Mouse (Mus musculus): ENCODE results near the gene Cpne2. TPM values are rescaled to one million over a fixed set of nuclear protein-coding genes. Genes with fewer than 3 reads are reported as not detected.

Gene Cpne2
- polyA plus RNA-seq, 1 experiment, result 8.6 TPM

DNA sequence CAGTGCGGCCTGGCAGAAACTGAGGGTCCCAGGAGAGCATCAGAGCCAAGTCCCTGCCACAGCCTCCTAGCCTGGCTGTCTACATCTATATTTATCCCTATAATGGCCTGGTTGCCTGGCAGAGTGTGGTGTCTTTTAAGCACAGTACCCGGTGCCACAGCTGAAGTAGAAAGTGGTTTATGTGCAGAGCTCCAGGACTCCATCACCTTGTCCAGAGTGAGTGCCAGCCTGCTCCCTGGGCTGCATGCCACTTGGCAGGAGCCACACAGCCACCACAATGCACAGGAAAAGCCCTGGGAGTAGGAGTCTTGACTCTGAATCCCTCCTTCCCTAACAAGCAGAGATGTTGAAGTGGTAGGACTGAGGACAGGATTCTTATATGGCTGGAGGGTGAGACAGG, 4.7 kb downstream of the Cpne2 start:
- H3K36me3 ChIP-seq (ENCODE audit: control insufficient read depth, insufficient read depth, low read length, poor library complexity, severe bottlenecking), result no peaks in the 10 kb centered on the region
- peaks cover 14% of the 10 kb centered on the region for H3K27me3 ChIP-seq (ENCODE audit: control insufficient read depth, insufficient read depth, low read length, poor library complexity, severe bottlenecking)
- no peak overlapping the region for H3K4me3 ChIP-seq (ENCODE audit: low read depth, low read length)
- H3K4me1 ChIP-seq (ENCODE audit: control insufficient read depth, insufficient read depth, low read length), result no peaks in the 10 kb centered on the region
- TF ChIP-seq CTCF (IDR thresholded peaks at IDR 0.05; ENCODE audit: low read depth, low read length) (no peak), POLR2A (IDR thresholded peaks at IDR 0.05; ENCODE audit: insufficient read depth, low read length) (no peak)
- H3K9ac ChIP-seq (ENCODE audit: low read depth, poor library complexity, severe bottlenecking), result no peak overlapping the region
- no peak overlapping the region for H3K27ac ChIP-seq (ENCODE audit: insufficient read depth, low read length)
- no peaks in the 10 kb centered on the region for H3K9me3 ChIP-seq (replicated peaks; ENCODE audit: control insufficient read depth, insufficient read depth, low read length, poor library complexity, severe bottlenecking)

DNA sequence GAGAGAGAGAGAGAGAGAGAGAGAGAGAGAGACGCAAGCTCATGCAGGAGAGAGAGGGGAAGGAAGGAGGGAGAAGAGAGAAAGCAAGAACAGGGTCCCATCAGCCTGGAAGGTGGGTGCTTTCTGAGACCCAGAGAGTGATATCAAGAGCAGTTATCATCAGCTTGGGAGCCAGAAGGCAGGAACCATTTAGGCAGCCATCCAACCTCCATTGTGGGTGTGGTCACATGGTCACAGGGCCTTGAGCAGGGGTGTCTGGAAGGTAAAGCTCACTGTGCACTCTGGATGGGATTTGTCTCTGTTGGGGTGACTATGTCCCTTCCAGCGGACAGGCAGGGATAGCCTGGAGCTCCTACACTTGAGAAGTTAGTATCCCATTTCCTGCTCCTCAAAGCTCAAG, 7.2 kb downstream of the Cpne2 start:
- no peaks in the 10 kb centered on the region for H3K36me3 ChIP-seq (ENCODE audit: control insufficient read depth, insufficient read depth, low read length, poor library complexity, severe bottlenecking)
- no peaks in the 10 kb centered on the region for H3K9me3 ChIP-seq (replicated peaks; ENCODE audit: control insufficient read depth, insufficient read depth, low read length, poor library complexity, severe bottlenecking)
- H3K4me3 ChIP-seq (ENCODE audit: low read depth, low read length), result no peak overlapping the region
- H3K4me1 ChIP-seq (ENCODE audit: control insufficient read depth, insufficient read depth, low read length), result no peaks in the 10 kb centered on the region
- no peak overlapping the region for H3K27ac ChIP-seq (ENCODE audit: insufficient read depth, low read length)
- TF ChIP-seq POLR2A (IDR thresholded peaks at IDR 0.05; ENCODE audit: insufficient read depth, low read length) (no peak), CTCF (IDR thresholded peaks at IDR 0.05; ENCODE audit: low read depth, low read length) (no peak), EP300 (IDR thresholded peaks at IDR 0.05; ENCODE audit: insufficient read depth, low read depth, low read length) (no peak)
- H3K9ac ChIP-seq (ENCODE audit: low read depth, poor library complexity, severe bottlenecking), result no peak overlapping the region
- no peaks in the 10 kb centered on the region for H3K27me3 ChIP-seq (ENCODE audit: control insufficient read depth, insufficient read depth, low read length, poor library complexity, severe bottlenecking)

DNA sequence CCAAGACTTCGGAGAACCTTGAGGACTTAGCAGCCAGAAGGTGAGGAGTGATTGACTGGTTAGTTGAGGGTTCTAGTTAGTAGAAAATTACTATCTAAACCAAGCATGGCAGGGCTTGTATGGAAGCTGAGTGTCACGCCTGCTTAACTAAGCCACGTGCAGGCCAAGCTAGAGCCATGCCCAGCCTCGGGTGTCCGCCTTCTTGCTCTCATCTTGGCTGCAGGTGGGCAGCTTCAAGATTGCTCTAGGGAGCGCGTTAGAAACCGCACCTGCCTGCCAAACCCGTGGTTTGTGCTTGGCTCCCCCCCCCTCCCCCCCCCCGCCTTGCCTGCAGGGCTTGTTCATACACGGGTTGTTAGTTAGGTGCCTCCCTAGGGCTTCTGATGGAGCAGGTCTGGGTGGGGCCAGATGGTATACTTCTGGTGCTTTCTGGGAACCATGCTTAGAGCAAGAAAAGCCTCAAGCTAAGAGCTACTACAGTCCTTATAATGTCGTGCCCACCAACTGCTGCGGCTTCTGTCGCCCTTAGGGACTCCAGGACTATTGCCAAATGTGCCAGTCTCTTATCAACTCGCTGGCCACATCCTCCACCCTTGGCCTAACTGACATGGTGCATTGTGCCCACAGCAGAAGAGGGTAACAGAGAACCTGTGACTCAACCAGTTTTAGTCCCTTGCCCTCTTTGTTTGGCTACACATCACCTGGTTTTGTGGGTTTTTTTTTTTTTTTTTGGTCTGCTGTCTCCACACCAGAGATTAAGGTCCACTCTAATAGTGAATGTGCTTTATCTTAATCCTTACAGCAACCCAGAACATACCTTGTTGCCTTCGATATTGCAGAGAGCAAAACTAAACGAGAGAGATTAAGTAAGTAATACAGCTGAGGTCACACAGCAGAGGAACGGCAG, 8.4 kb downstream of the Cpne2 start:
- no peak overlapping the region for H3K27ac ChIP-seq (ENCODE audit: insufficient read depth, low read length)
- H3K27me3 ChIP-seq (ENCODE audit: control insufficient read depth, insufficient read depth, low read length, poor library complexity, severe bottlenecking), result no peaks in the 10 kb centered on the region
- TF ChIP-seq POLR2A (IDR thresholded peaks at IDR 0.05; ENCODE audit: insufficient read depth, low read length) (no peak), CTCF (IDR thresholded peaks at IDR 0.05; ENCODE audit: low read depth, low read length) (no peak), EP300 (IDR thresholded peaks at IDR 0.05; ENCODE audit: insufficient read depth, low read depth, low read length) (no peak)
- H3K36me3 ChIP-seq (ENCODE audit: control insufficient read depth, insufficient read depth, low read length, poor library complexity, severe bottlenecking), result no peaks in the 10 kb centered on the region
- H3K4me1 ChIP-seq (ENCODE audit: control insufficient read depth, insufficient read depth, low read length), result no peaks in the 10 kb centered on the region
- H3K9me3 ChIP-seq (replicated peaks; ENCODE audit: control insufficient read depth, insufficient read depth, low read length, poor library complexity, severe bottlenecking), result no peaks in the 10 kb centered on the region
- H3K4me3 ChIP-seq (ENCODE audit: low read depth, low read length), result no peak overlapping the region
- no peak overlapping the region for H3K9ac ChIP-seq (ENCODE audit: low read depth, poor library complexity, severe bottlenecking)

DNA sequence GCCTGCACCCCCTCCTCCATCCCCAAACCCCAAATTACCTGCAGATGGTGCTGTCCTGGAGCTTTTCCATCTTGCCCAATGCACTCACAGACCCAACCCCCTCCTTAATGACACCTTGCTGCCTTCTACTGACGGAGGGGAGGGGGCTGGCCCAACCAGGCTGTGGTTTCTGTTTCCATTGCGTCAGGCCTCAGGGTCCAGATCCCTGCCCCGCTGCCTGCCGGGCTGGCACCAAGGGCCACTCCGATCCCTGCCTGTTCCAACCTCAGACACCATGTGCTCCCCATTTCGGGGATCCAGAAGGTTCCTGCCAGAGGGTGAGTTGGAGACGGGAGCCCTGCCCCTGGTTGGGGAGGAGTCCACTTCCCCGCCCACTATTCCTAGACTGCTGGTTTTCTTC, 11.2 kb downstream of the Cpne2 start:
- no peaks in the 10 kb centered on the region for H3K4me1 ChIP-seq (ENCODE audit: control insufficient read depth, insufficient read depth, low read length)
- H3K9me3 ChIP-seq (replicated peaks; ENCODE audit: control insufficient read depth, insufficient read depth, low read length, poor library complexity, severe bottlenecking), result no peaks in the 10 kb centered on the region
- no peaks in the 10 kb centered on the region for H3K36me3 ChIP-seq (ENCODE audit: control insufficient read depth, insufficient read depth, low read length, poor library complexity, severe bottlenecking)
- TF ChIP-seq POLR2A (IDR thresholded peaks at IDR 0.05; ENCODE audit: insufficient read depth, low read length) (no peak), EP300 (IDR thresholded peaks at IDR 0.05; ENCODE audit: insufficient read depth, low read depth, low read length) (no peak), CTCF (IDR thresholded peaks at IDR 0.05; ENCODE audit: low read depth, low read length) (no peak)
- H3K4me3 ChIP-seq (ENCODE audit: low read depth, low read length), result no peak overlapping the region
- no peak overlapping the region for H3K27ac ChIP-seq (ENCODE audit: insufficient read depth, low read length)
- H3K9ac ChIP-seq (ENCODE audit: low read depth, poor library complexity, severe bottlenecking), result no peak overlapping the region
- no peaks in the 10 kb centered on the region for H3K27me3 ChIP-seq (ENCODE audit: control insufficient read depth, insufficient read depth, low read length, poor library complexity, severe bottlenecking)

DNA sequence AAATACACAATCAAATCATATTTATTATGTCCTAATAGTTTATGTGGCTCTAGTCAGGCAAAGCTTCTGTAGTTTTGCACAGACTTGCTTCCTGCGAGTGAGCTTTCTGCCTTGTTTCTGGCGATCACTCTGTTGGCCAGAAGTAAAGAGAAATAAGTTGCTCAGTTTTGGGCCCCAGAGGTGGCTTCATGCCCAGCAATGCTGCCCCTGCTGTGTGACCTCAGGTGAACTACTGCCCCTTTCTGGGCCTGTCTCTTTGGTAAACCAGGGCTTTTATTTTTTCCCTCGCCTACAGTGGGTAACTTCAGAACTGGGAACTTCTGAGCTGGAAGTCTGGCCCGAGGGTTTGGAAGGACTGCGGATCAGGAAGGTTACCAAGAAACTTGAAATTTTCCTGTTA, 16.3 kb downstream of the Cpne2 start:
- TF ChIP-seq POLR2A (IDR thresholded peaks at IDR 0.05; ENCODE audit: insufficient read depth, low read length) (no peak), EP300 (IDR thresholded peaks at IDR 0.05; ENCODE audit: insufficient read depth, low read depth, low read length) (no peak)
- H3K4me1 ChIP-seq (ENCODE audit: control insufficient read depth, insufficient read depth, low read length), result no peaks in the 10 kb centered on the region

DNA sequence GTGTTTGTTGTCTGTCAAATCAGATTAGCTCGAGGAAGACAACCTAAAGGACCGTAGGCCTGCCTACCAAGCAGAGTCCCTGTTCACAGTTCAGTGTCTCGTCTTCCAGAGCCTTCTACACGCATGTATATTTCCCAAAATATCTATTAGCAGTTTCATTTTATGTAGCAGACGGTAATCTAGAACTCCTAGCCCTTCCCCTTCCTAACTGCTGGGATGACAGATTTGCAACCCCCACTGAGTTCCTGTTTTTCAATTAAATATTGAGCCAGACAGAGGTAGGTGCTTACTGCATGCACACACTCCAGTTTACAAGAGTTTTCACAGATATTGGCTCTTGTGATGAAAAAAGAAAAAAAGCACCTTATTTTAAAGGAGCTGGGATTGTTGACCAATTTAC, 16.7 kb downstream of the Cpne2 start:
- no peaks in the 10 kb centered on the region for H3K9me3 ChIP-seq (replicated peaks; ENCODE audit: control insufficient read depth, insufficient read depth, low read length, poor library complexity, severe bottlenecking)
- TF ChIP-seq CTCF (IDR thresholded peaks at IDR 0.05; ENCODE audit: low read depth, low read length), result no peak
- no peak for TF ChIP-seq EP300 (IDR thresholded peaks at IDR 0.05; ENCODE audit: insufficient read depth, low read depth, low read length)
- no peak for TF ChIP-seq POLR2A (IDR thresholded peaks at IDR 0.05; ENCODE audit: insufficient read depth, low read length)
- no peak overlapping the region for H3K9ac ChIP-seq (ENCODE audit: low read depth, poor library complexity, severe bottlenecking)
- H3K27me3 ChIP-seq (ENCODE audit: control insufficient read depth, insufficient read depth, low read length, poor library complexity, severe bottlenecking), result no peaks in the 10 kb centered on the region
- H3K27ac ChIP-seq (ENCODE audit: insufficient read depth, low read length), result no peak overlapping the region
- no peaks in the 10 kb centered on the region for H3K36me3 ChIP-seq (ENCODE audit: control insufficient read depth, insufficient read depth, low read length, poor library complexity, severe bottlenecking)
- no peak overlapping the region for H3K4me3 ChIP-seq (ENCODE audit: low read depth, low read length)
- no peaks in the 10 kb centered on the region for H3K4me1 ChIP-seq (ENCODE audit: control insufficient read depth, insufficient read depth, low read length)

More for the DNA sequence above, 16.3 kb downstream of the Cpne2 start:
- no peaks in the 10 kb centered on the region for H3K9me3 ChIP-seq (replicated peaks; ENCODE audit: control insufficient read depth, insufficient read depth, low read length, poor library complexity, severe bottlenecking)
- no peak overlapping the region for H3K27ac ChIP-seq (ENCODE audit: insufficient read depth, low read length)
- no peak overlapping the region for H3K9ac ChIP-seq (ENCODE audit: low read depth, poor library complexity, severe bottlenecking)
- no peaks in the 10 kb centered on the region for H3K36me3 ChIP-seq (ENCODE audit: control insufficient read depth, insufficient read depth, low read length, poor library complexity, severe bottlenecking)
- H3K4me3 ChIP-seq (ENCODE audit: low read depth, low read length), result no peak overlapping the region
- H3K27me3 ChIP-seq (ENCODE audit: control insufficient read depth, insufficient read depth, low read length, poor library complexity, severe bottlenecking), result no peaks in the 10 kb centered on the region
